Mouse (Mus musculus): Measurements from ENCODE around the gene Lig4. TPM values are rescaled to one million over a fixed set of nuclear protein-coding genes. Genes with fewer than 3 reads are reported as not detected.

Gene Lig4
- polyA plus RNA-seq, 1 experiment from 2014 or later = 10.1 TPM

GRCm38 (mm10) chr8:9979746-9980145 lies 2.3 kb upstream of the Lig4 start:
- Histone ChIP-seq H3K9me3 (ENCODE audit: control insufficient read depth, low read length) (no peaks in the 10 kb centered on the region), H3K4me1 (ENCODE audit: control insufficient read depth, insufficient read depth, low read length) (peaks cover 31% of the 10 kb centered on the region), H3K4me3 (ENCODE audit: low read depth, low read length) (no peak overlapping the region), H3K9ac (replicated peaks; ENCODE audit: low read depth, low read length) (no peak overlapping the region), H3K4me2 (ENCODE audit: low read depth, low read length) (no peak overlapping the region), H3K36me3 (ENCODE audit: control insufficient read depth, insufficient read depth, low read length) (no peaks in the 10 kb centered on the region), H3K27me3 (ENCODE audit: control insufficient read depth, insufficient read depth, low read length) (no peaks in the 10 kb centered on the region), H3K27ac (ENCODE audit: low read depth, low read length) (no peak overlapping the region)
- 74% methylated on average over 1 of the region's 1 CpGs for WGBS
- no peak for ATAC-seq (ENCODE audit: low read depth)

GRCm38 (mm10) chr8:9978475-9979230 lies 1.2 kb upstream of the Lig4 start:
- ATAC-seq (ENCODE audit: low read depth) = no peak
- peak overlapping the region; percentile 92 for H3K9ac ChIP-seq (replicated peaks; ENCODE audit: low read depth, low read length)
- H3K9me3 ChIP-seq (ENCODE audit: control insufficient read depth, low read length) = no peaks in the 10 kb centered on the region
- peak overlapping the region; percentile 74 for H3K4me2 ChIP-seq (ENCODE audit: low read depth, low read length)
- no peak overlapping the region for H3K27ac ChIP-seq (ENCODE audit: low read depth, low read length)
- H3K36me3 ChIP-seq (ENCODE audit: control insufficient read depth, insufficient read depth, low read length) = peaks cover under 1% of the 10 kb centered on the region; the same call in 1 of the 2 replicates
- no peaks in the 10 kb centered on the region for H3K27me3 ChIP-seq (ENCODE audit: control insufficient read depth, insufficient read depth, low read length)
- H3K4me1 ChIP-seq (ENCODE audit: control insufficient read depth, insufficient read depth, low read length) = peaks cover 31% of the 10 kb centered on the region
- 64% methylated on average over 18 of the region's 18 CpGs for WGBS
- peak overlapping the region; percentile 88 for H3K4me3 ChIP-seq (ENCODE audit: low read depth, low read length)

- Histone ChIP-seq H3K4me1 (ENCODE audit: control insufficient read depth, insufficient read depth, low read length) (peaks cover 31% of the 10 kb centered on the region), H3K9me3 (ENCODE audit: control insufficient read depth, low read length) (no peaks in the 10 kb centered on the region), H3K4me2 (ENCODE audit: low read depth, low read length) (peak overlapping the region; percentile 55), H3K4me3 (ENCODE audit: low read depth, low read length) (peak overlapping the region; percentile 88), H3K36me3 (ENCODE audit: control insufficient read depth, insufficient read depth, low read length) (peaks cover 16% of the 10 kb centered on the region), H3K27ac (ENCODE audit: low read depth, low read length) (no peak overlapping the region; the same call in 1 of the 2 replicates), H3K27me3 (ENCODE audit: control insufficient read depth, insufficient read depth, low read length) (no peaks in the 10 kb centered on the region), H3K9ac (replicated peaks; ENCODE audit: low read depth, low read length) (peak overlapping the region; percentile 37; the same call in 1 of the 2 replicates)
- ATAC-seq (ENCODE audit: low read depth) = 0 out of 2 replicates have a peak, but pooled peaks have one; percentile 9
- 43% methylated on average over 15 of the region's 15 CpGs for WGBS
Measured at GRCm38 (mm10) chr8:9977016-9977415, 470 bp downstream of the Lig4 start.

- Histone ChIP-seq H3K9me3 (ENCODE audit: control insufficient read depth, low read length) (no peaks in the 10 kb centered on the region), H3K36me3 (ENCODE audit: control insufficient read depth, insufficient read depth, low read length) (peaks cover 20% of the 10 kb centered on the region), H3K9ac (replicated peaks; ENCODE audit: low read depth, low read length) (peak overlapping the region; percentile 61), H3K4me3 (ENCODE audit: low read depth, low read length) (peak overlapping the region; percentile 66), H3K27me3 (ENCODE audit: control insufficient read depth, insufficient read depth, low read length) (no peaks in the 10 kb centered on the region), H3K27ac (ENCODE audit: low read depth, low read length) (peak overlapping the region; percentile 52; the same call in 1 of the 2 replicates), H3K4me2 (ENCODE audit: low read depth, low read length) (peak overlapping the region; percentile 73), H3K4me1 (ENCODE audit: control insufficient read depth, insufficient read depth, low read length) (peaks cover 31% of the 10 kb centered on the region)
- peak; percentile 96 for ATAC-seq (ENCODE audit: low read depth)
- under 1% methylated on average over 47 of the region's 47 CpGs for WGBS
Measured at GRCm38 (mm10) chr8:9975898-9976611, 1.4 kb downstream of the Lig4 start.

GRCm38 (mm10) chr8:9975276-9975675 lies 2.2 kb downstream of the Lig4 start:
- H3K4me1 ChIP-seq (ENCODE audit: control insufficient read depth, insufficient read depth, low read length) = peaks cover 31% of the 10 kb centered on the region
- H3K9me3 ChIP-seq (ENCODE audit: control insufficient read depth, low read length) = no peaks in the 10 kb centered on the region
- H3K4me3 ChIP-seq (ENCODE audit: low read depth, low read length) = peak overlapping the region; percentile 66
- no peaks in the 10 kb centered on the region for H3K27me3 ChIP-seq (ENCODE audit: control insufficient read depth, insufficient read depth, low read length)
- no peak overlapping the region for H3K9ac ChIP-seq (replicated peaks; ENCODE audit: low read depth, low read length)
- H3K27ac ChIP-seq (ENCODE audit: low read depth, low read length) = no peak overlapping the region
- H3K36me3 ChIP-seq (ENCODE audit: control insufficient read depth, insufficient read depth, low read length) = peaks cover 20% of the 10 kb centered on the region
- peak overlapping the region; percentile 73 for H3K4me2 ChIP-seq (ENCODE audit: low read depth, low read length)
- 46% methylated on average over 5 of the region's 5 CpGs for WGBS
- ATAC-seq (ENCODE audit: low read depth) = no peak

GRCm38 (mm10) chr8:9971866-9972265 lies 5.6 kb downstream of the Lig4 start:
- Histone ChIP-seq H3K4me2 (ENCODE audit: low read depth, low read length) (no peak overlapping the region), H3K4me3 (ENCODE audit: low read depth, low read length) (no peak overlapping the region), H3K27ac (ENCODE audit: low read depth, low read length) (no peak overlapping the region), H3K36me3 (ENCODE audit: control insufficient read depth, insufficient read depth, low read length) (peaks cover 20% of the 10 kb centered on the region), H3K27me3 (ENCODE audit: control insufficient read depth, insufficient read depth, low read length) (no peaks in the 10 kb centered on the region), H3K9me3 (ENCODE audit: control insufficient read depth, low read length) (no peaks in the 10 kb centered on the region), H3K9ac (replicated peaks; ENCODE audit: low read depth, low read length) (no peak overlapping the region), H3K4me1 (ENCODE audit: control insufficient read depth, insufficient read depth, low read length) (peaks cover 9% of the 10 kb centered on the region)
- ATAC-seq (ENCODE audit: low read depth) = no peak
- WGBS = 97% methylated on average over 9 of the region's 9 CpGs

GRCm38 (mm10) chr8:9959919-9960318 lies 17.6 kb downstream of the Lig4 start:
- no peaks in the 10 kb centered on the region for H3K4me1 ChIP-seq (ENCODE audit: control insufficient read depth, insufficient read depth, low read length)
- WGBS = 93% methylated on average over 2 of the region's 2 CpGs
- H3K27me3 ChIP-seq (ENCODE audit: control insufficient read depth, insufficient read depth, low read length) = no peaks in the 10 kb centered on the region
- H3K4me3 ChIP-seq (ENCODE audit: low read depth, low read length) = no peak overlapping the region
- no peaks in the 10 kb centered on the region for H3K9me3 ChIP-seq (ENCODE audit: control insufficient read depth, low read length)
- no peak overlapping the region for H3K27ac ChIP-seq (ENCODE audit: low read depth, low read length)
- H3K36me3 ChIP-seq (ENCODE audit: control insufficient read depth, insufficient read depth, low read length) = no peaks in the 10 kb centered on the region
- H3K4me2 ChIP-seq (ENCODE audit: low read depth, low read length) = no peak overlapping the region
- no peak for ATAC-seq (ENCODE audit: low read depth)
- no peak overlapping the region for H3K9ac ChIP-seq (replicated peaks; ENCODE audit: low read depth, low read length)

GRCm38 (mm10) chr8:9958338-9958737 lies 19.1 kb downstream of the Lig4 start:
- Histone ChIP-seq H3K9me3 (ENCODE audit: control insufficient read depth, low read length) (no peaks in the 10 kb centered on the region), H3K4me1 (ENCODE audit: control insufficient read depth, insufficient read depth, low read length) (no peaks in the 10 kb centered on the region), H3K4me3 (ENCODE audit: low read depth, low read length) (no peak overlapping the region), H3K27me3 (ENCODE audit: control insufficient read depth, insufficient read depth, low read length) (no peaks in the 10 kb centered on the region), H3K4me2 (ENCODE audit: low read depth, low read length) (no peak overlapping the region), H3K27ac (ENCODE audit: low read depth, low read length) (no peak overlapping the region), H3K9ac (replicated peaks; ENCODE audit: low read depth, low read length) (no peak overlapping the region), H3K36me3 (ENCODE audit: control insufficient read depth, insufficient read depth, low read length) (no peaks in the 10 kb centered on the region)
- ATAC-seq (ENCODE audit: low read depth) = no peak
- 71% methylated on average over 4 of the region's 4 CpGs for WGBS

Measured in neural tube, embryonic 14.5 days (tissue).